Mouse (Mus musculus) Patski (cell line): Measurements from ENCODE around the gene Tmem176a. TPM values are rescaled to one million over a fixed set of nuclear protein-coding genes. Genes with fewer than 3 reads are reported as not detected.

ENCODE experiments used
- ATAC-seq: fragments of 100-300 bp; one replicate; pipeline ENCODE4 v1.8.0; 2021
- CTCF ChIA-PET: fragments of 350-600 bp; sonication (Branson Sonifier 250); formaldehyde crosslinking; loops from one replicate; lab custom pipeline; 2022; ENCODE audit warnings: inconsistent platforms; lab: Charles Lee
- POLR2A ChIA-PET: fragments of 350-600 bp; sonication (Branson Sonifier 250); formaldehyde crosslinking; loops from one replicate; lab custom pipeline; 2022; ENCODE audit warnings: antibody characterized with exemption, inconsistent platforms; lab: Charles Lee
- DNase-seq: peaks from one replicate; pipeline ENCODE4 v3.0.0-alpha.2; 2011; ENCODE audit warnings: low read depth, low spot score
- H3K27me3 ChIP-seq: fragments of 371-371 bp; one replicate; pipeline ENCODE4 v1.5.1; 2021
- CTCF ChIP-seq: fragments of 100-300 bp; IDR thresholded peaks from one replicate; pipeline ENCODE4 v1.5.1; 2021
- in situ Hi-C: fragments of 300-500 bp; cut with MboI; formaldehyde crosslinking; loops from 3 replicates; pipeline ENCODE4 v1.11.1; 2018; ENCODE audit warnings: low pct_unique_long_range_greater_than_20kb, mixed read lengths
- polyA plus RNA-seq: library from polyadenylated mRNA; unstranded; gene quantifications from one replicate; pipeline ENCODE4 v1.2.3, GENCODE M21; 2021

Gene Tmem176a
- polyA plus RNA-seq, 1 experiment from 2014 or later, result 1,783 TPM

DNA sequence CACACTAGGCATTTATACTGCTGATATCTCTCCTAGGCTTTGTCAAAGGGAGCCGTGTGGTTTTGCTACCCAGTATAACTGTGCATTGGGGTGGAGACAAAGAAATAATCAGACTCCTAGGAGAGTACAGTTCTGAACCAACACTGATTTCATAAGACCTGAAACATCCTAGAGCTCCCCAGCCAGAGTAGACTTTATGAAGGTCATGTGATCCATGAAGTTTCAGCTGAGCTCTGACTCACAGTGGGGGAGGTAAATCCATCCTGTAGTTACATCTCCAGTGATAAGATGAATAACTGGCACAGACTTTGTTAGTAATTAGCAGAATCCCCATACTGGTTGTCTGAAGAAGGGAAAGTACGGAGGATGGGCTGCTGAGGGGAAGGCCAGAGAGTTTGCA lies 29.1 kb downstream of the Tmem176a start:
- in situ Hi-C loops, result loop anchor here (5.0 kb wide), 1 partner anchor 38 kb away; no protein-coding TSS in a partner anchor
- DNase-seq, result peak; percentile 90
- peak; percentile 81 for ATAC-seq
- no peaks in the 10 kb centered on the region for H3K27me3 ChIP-seq
- POLR2A ChIA-PET, result interaction anchor here (1.4 to 1.8 kb wide), 4 partner anchors 25 to 84 kb away, joined by 5 to 8 read pairs (median 6); partner anchors contain the start of genes Tmem176a and Tmem176b
- CTCF ChIA-PET, result interaction anchor here (0.8 to 2.5 kb wide), 8 partner anchors 10 to 223 kb away, joined by 3 to 8 read pairs (median 4); partner anchors contain the start of gene Gimap8
- TF ChIP-seq CTCF, result no peak

DNA sequence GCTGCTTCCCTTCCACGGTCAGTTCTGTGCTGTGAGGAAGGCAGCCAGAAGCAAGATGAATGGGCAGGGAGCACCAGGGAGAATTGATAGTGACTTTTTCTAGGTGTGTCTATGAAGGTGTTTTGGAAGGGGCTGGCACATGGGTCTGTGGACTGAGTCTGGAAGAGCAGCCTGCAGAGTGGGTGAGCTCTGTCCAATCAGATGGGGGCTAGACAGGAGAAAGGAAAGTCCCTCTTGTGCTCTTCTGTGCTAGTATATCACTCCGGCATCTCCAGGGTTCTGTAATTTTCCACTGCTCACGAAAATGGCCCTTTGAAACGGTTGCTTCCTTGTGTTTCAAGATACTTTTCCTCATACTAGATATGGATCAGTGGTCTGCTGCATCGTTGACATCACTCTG lies 31.9 kb downstream of the Tmem176a start, which contains the start of gene Aoc1:
Gene Aoc1 (plus strand): TSS at position 301 of the 400 bp plus-strand sequence.
- DNase-seq (no peak), ATAC-seq (no peak)
- H3K27me3 ChIP-seq, result no peaks in the 10 kb centered on the region
- POLR2A ChIA-PET, result no interaction called here
- CTCF ChIA-PET, result interaction anchor here (1.0 kb wide), 1 partner anchor 39 kb away, joined by 4 read pairs; no protein-coding TSS in a partner anchor
- in situ Hi-C loops, result no loop called here
- no peak for TF ChIP-seq CTCF

DNA sequence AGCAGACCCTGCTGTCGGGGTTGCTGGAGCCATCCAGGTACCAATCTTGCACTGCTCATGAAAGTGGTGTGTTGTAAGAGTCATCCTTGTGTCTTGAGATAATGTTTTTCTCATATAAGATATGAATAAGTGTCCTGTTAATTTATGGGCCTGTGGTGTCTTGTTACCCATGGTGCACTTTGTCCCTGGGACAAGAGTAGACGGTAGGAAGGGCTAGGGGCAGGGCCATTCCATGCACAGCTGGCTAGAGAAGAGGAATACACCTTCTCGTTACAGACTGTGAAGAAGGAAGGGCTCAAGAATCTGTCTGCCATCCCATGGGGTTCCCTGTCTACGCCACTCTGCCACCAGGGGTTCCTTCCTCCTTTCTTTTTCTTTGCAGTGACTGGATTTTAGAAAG lies 33.9 kb downstream of the Tmem176a start:
- in situ Hi-C loops, result no loop called here
- ChIA-PET POLR2A (no interaction called here), CTCF (interaction anchor here (1.2 kb wide), 1 partner anchor 21 kb away, joined by 3 read pairs; no protein-coding TSS in a partner anchor)
- no peaks in the 10 kb centered on the region for H3K27me3 ChIP-seq
- no peak for DNase-seq
- TF ChIP-seq CTCF, result no peak
- no peak for ATAC-seq

DNA sequence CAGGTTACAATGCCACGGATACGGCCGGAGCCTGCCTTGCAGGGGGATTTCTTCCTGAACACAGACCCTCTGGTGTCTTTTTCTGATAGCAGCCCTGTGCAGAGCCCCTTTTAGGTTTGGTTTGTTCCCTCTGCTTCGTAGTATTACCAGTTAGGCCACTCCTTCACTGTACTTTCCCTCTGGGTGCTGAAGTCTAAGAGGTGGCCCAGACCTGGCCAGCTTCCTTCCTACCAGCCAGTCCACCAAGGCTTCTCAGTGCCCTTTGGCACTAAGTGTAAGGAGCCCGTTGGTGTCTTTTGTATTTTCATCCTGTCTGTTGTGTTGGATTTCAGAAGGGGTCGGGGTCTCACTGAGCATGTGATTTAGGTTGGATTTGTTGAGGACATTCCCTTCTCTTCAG lies 34.8 kb downstream of the Tmem176a start:
- no peaks in the 10 kb centered on the region for H3K27me3 ChIP-seq
- DNase-seq (no peak), ATAC-seq (no peak)
- CTCF ChIA-PET, result no interaction called here
- no peak for TF ChIP-seq CTCF
- in situ Hi-C loops, result no loop called here
- POLR2A ChIA-PET, result no interaction called here

DNA sequence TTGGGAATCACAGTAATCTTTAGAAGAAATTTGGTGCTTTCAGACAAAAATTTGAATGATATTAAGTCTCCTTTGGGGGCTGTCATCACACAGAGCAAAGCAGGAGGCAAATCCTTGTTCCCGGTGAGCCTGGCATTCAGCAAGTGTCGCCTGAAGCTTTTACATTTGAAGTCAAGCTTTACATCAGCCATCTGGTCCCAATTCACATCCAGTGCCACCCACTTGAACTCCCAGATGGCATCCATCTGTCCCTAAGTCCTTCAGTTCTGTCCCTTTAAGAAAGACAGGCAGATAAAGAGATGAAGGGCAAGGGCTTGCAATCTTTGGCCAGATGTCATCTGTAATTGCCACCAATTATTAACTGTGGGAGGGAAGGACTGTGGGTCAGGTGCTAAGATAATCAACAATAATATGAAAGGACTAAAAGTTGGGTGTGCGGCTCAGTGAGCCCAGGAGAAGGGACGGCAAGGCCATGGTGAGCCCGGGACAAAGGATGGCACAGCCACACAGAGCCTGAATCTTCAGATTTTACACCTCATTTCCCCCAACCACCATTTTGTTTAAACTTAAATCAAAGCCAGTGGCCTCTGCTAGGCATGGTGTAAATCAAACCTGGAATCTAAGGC lies 35.9 kb downstream of the Tmem176a start:
- no peaks in the 10 kb centered on the region for H3K27me3 ChIP-seq
- DNase-seq, result no peak
- ChIA-PET CTCF (no interaction called here), POLR2A (no interaction called here)
- in situ Hi-C loops, result no loop called here
- ATAC-seq, result no peak
- TF ChIP-seq CTCF, result no peak

DNA sequence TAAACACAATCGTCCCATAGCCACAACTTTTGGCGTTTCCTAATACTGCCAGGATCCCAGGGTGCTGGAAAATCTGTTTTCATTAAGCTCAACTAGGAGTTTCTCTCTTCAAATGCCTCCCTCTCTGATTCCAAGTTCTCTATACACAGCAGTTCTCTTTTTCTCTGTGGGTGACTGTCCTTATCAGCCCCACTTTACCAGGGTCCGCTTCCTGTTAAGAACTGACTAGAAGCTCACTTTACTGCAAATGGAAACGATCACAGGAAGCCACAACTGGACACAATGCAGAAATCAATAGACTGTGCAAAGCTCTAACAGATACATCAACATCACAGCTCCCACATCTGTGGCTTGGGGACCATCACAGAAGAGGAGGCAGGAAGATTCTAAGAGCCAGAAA lies 53.5 kb downstream of the Tmem176a start:
- ChIA-PET POLR2A (interaction anchor here (1.9 kb wide), 1 partner anchor 24 kb away, joined by 5 read pairs; no protein-coding TSS in a partner anchor), CTCF (interaction anchor here (0.7 to 2.2 kb wide), 3 partner anchors 23 to 54 kb away, joined by 3 to 8 read pairs (median 4); no protein-coding TSS in a partner anchor)
- in situ Hi-C loops, result no loop called here
- no peak for DNase-seq
- no peak for ATAC-seq
- no peak for TF ChIP-seq CTCF
- no peaks in the 10 kb centered on the region for H3K27me3 ChIP-seq

DNA sequence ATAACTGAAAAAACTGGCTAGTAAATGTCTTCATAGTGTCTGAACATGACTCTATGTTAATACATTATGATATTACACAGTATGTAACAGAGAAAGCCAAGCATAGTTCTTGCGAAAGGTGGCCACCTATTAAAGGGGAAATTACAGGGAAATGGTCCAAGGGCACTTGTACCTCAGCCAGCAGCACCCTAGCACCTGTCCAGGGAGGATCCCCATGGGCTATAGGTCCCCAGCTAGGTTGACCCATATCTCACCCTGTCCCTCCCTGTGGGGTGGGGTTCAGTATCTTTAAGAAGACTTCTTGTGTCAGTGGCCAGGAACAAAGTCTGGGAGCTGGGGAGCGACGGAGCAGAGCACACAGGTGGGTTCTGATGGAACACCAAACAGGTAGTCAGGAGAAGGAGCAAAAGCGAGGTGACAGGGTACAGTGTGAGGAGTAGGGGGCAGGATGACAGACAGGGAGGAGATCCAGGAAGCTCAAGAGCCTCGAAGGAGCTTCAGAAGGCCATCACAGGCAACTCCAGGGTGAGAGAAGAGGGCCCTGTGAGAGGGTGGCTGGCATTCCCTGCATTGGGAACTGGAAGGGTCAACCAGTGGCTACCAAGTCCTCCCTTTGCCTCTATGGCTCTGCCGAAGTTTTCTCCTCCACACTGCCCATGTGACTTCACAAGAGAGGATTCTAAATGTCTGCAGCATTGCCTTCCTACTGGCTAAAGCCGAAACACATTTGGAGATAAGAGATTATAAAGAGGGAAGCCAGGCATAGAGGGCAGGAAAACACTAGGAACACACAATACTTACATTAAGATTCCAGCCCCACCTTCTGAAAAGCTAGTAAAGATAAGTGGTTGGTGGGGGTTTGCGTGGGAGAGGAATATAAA lies 54.5 kb downstream of the Tmem176a start:
- POLR2A ChIA-PET, result interaction anchor here (1.0 to 1.9 kb wide), 3 partner anchors 25 to 29 kb away, joined by 3 to 5 read pairs (median 3); no protein-coding TSS in a partner anchor
- in situ Hi-C loops, result no loop called here
- H3K27me3 ChIP-seq, result no peaks in the 10 kb centered on the region
- CTCF ChIA-PET, result interaction anchor here (1.0 to 1.3 kb wide), 4 partner anchors 21 to 63 kb away, joined by 3 to 4 read pairs (median 3); no protein-coding TSS in a partner anchor
- no peak for TF ChIP-seq CTCF
- ATAC-seq, result no peak
- DNase-seq, result no peak

DNA sequence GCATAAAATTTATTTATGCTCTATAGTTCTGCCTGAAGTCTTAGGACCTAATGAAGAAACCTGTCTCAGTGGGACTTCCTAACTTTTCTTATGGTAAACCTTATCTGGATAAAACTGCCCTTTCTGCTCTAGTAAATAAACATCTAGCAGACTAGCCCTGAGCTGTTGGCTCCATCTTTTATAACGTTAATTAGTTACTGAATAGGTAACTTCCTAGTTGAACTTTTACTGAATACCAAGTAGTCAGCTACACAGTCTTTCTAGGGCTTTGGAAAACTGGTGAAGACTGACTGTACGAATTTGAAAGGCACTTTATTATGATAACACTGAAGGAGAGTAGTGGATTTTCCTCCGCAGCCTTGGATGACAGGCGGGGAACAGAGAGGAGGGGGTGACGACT lies 55.2 kb downstream of the Tmem176a start:
- H3K27me3 ChIP-seq, result no peaks in the 10 kb centered on the region
- peak; percentile 54 for ATAC-seq
- no peak for TF ChIP-seq CTCF
- ChIA-PET POLR2A (interaction anchor here (1.0 to 1.9 kb wide), 5 partner anchors 10 to 58 kb away, joined by 3 to 9 read pairs (median 3); no protein-coding TSS in a partner anchor), CTCF (interaction anchor here (0.8 to 1.6 kb wide), 8 partner anchors 11 to 62 kb away, joined by 3 to 4 read pairs (median 3); no protein-coding TSS in a partner anchor)
- DNase-seq, result no peak
- in situ Hi-C loops, result no loop called here

Other genes starting within 250 kb of the Tmem176a start
- gene Repin1, start 247.0 kb upstream of the Tmem176a start, polyA plus RNA-seq, result 44.2 TPM
- gene Gm44965, start 247.0 kb upstream of the Tmem176a start, polyA plus RNA-seq, result 0.62 TPM
- 8.7 TPM for gene Zfp775, start 238.9 kb upstream of the Tmem176a start, polyA plus RNA-seq
- gene AI854703, start 214.2 kb upstream of the Tmem176a start, polyA plus RNA-seq, result 25.6 TPM
- gene Gimap8, start 193.7 kb upstream of the Tmem176a start, polyA plus RNA-seq, result 7.3 TPM
- gene Gimap9, start 164.8 kb upstream of the Tmem176a start, polyA plus RNA-seq, result 20.6 TPM
- 0.73 TPM for gene Gimap4, start 156.4 kb upstream of the Tmem176a start, polyA plus RNA-seq
- gene Gimap6, start 132.7 kb upstream of the Tmem176a start, polyA plus RNA-seq, result not detected
- not detected for gene Gm28053, start 122.3 kb upstream of the Tmem176a start, polyA plus RNA-seq
- not detected for gene Gimap7, start 122.3 kb upstream of the Tmem176a start, polyA plus RNA-seq
- 0.04 TPM for gene Gimap1, start 101.9 kb upstream of the Tmem176a start, polyA plus RNA-seq
- gene Gimap5, start 94.7 kb upstream of the Tmem176a start, polyA plus RNA-seq, result not detected
- gene Gimap3, start 70.1 kb upstream of the Tmem176a start, polyA plus RNA-seq, result not detected
- gene Tmem176b, start 577 bp downstream of the Tmem176a start, polyA plus RNA-seq, result 2,760 TPM
- gene Aoc1, start 32.0 kb downstream of the Tmem176a start, polyA plus RNA-seq, result 22.4 TPM
- not detected for gene 1600015I10Rik, start 89.0 kb downstream of the Tmem176a start, polyA plus RNA-seq
- not detected for gene Doxl2, start 134.0 kb downstream of the Tmem176a start, polyA plus RNA-seq
- gene Svs1, start 145.9 kb downstream of the Tmem176a start, polyA plus RNA-seq, result not detected
- gene Gpnmb, start 195.6 kb downstream of the Tmem176a start, polyA plus RNA-seq, result 114 TPM
- 48.0 TPM for gene Malsu1, start 232.9 kb downstream of the Tmem176a start, polyA plus RNA-seq